8 mouse cellular contexts compared by ENCODE assay signal in genomic region chr3:96246018-96246417, GRCm38 (mm10). TPM values are rescaled to one million over a fixed set of nuclear protein-coding genes. Genes with fewer than 3 reads are reported as not detected.
A peak's percentile ranks its signal among the peaks of the same experiment; 100 is the strongest.
DNase-seq lines count a peak whose midpoint lies in the region; ATAC-seq and TF ChIP-seq lines count a peak whose summit lies in the region.
"Not testable (repeated sequence)": the region's sequence is repeated elsewhere in the genome, so short reads cannot be mapped to it uniquely, and the experiment has no call there.

No protein-coding gene starts in this region.

- TF ChIP-seq CTCF in bone marrow macrophage, adult 2 months (IDR thresholded peaks at IDR 0.05; ENCODE audit: low read depth, low read length); lung, adult 2 months (IDR thresholded peaks at IDR 0.05; ENCODE audit: insufficient read depth, low read length): not testable (repeated sequence)

- not testable (repeated sequence) for ATAC-seq in heart, embryonic 11.5 days (replicated peaks; ENCODE audit: insufficient number of reproducible peaks, low FRiP score, low TSS enrichment); hindbrain, embryonic 16.5 days; stomach, embryonic 15.5 days (ENCODE audit: insufficient read depth, low FRiP score, low read depth)
- ATAC-seq in midbrain, embryonic 14.5 days (ENCODE audit: low FRiP score, low TSS enrichment): peak; percentile 57; the same call in 1 of the 2 replicates

- not testable (repeated sequence) for DNase-seq in limb, embryonic 10.5 days (ENCODE audit: low spot score); lung, adult 2 months; midbrain, embryonic 14.5 days

- H3K4me2 ChIP-seq in heart, embryonic 11.5 days: peak overlapping the region; percentile 41
- peak overlapping the region; percentile 42 for H3K4me2 ChIP-seq in hindbrain, embryonic 16.5 days (ENCODE audit: low read length)
- H3K4me2 ChIP-seq in midbrain, embryonic 14.5 days (ENCODE audit: low read length): peak overlapping the region; percentile 38
- H3K4me2 ChIP-seq in stomach, embryonic 15.5 days: not testable (repeated sequence)

- peaks cover 38% of the 10 kb centered on the region for H3K4me1 ChIP-seq in bone marrow macrophage, adult 2 months (ENCODE audit: control insufficient read depth, insufficient read depth, low read length)
- H3K4me1 ChIP-seq in erythroblast, embryonic 14.5 days (ENCODE audit: control insufficient read depth): peaks cover 67% of the 10 kb centered on the region
- H3K4me1 ChIP-seq in heart, embryonic 11.5 days (ENCODE audit: control insufficient read depth, insufficient read depth, low read length): peaks cover 14% of the 10 kb centered on the region
- peaks cover 11% of the 10 kb centered on the region for H3K4me1 ChIP-seq in hindbrain, embryonic 16.5 days (ENCODE audit: control insufficient read depth, insufficient read depth, low read depth, low read length)
- peaks cover 70% of the 10 kb centered on the region for H3K4me1 ChIP-seq in limb, embryonic 10.5 days
- H3K4me1 ChIP-seq in lung, adult 2 months (ENCODE audit: control insufficient read depth, insufficient read depth, low read length): peaks cover 13% of the 10 kb centered on the region
- 0 out of 2 replicates have a peak, but pooled peaks cover 19% of the 10 kb centered on the region for H3K4me1 ChIP-seq in midbrain, embryonic 14.5 days (ENCODE audit: control insufficient read depth, insufficient read depth, low read length)
- peaks cover 20% of the 10 kb centered on the region; the same call in 1 of the 2 replicates for H3K4me1 ChIP-seq in stomach, embryonic 15.5 days

- WGBS in heart, embryonic 11.5 days (ENCODE audit: insufficient replicate concordance): 0% methylated on average over 10 of the region's 21 CpGs
- 0% methylated on average over 5 of the region's 21 CpGs for WGBS in hindbrain, embryonic 16.5 days
- under 1% methylated on average over 12 of the region's 21 CpGs for WGBS in limb, embryonic 10.5 days
- 0% methylated on average over 12 of the region's 21 CpGs for WGBS in lung, adult 2 months
- WGBS in midbrain, embryonic 14.5 days: under 1% methylated on average over 10 of the region's 21 CpGs
- 0% methylated on average over 12 of the region's 21 CpGs for WGBS in stomach, embryonic 15.5 days

- not testable (repeated sequence) for H3K9ac ChIP-seq in heart, embryonic 11.5 days (ENCODE audit: low read depth, low read length); hindbrain, embryonic 16.5 days (ENCODE audit: low read depth, low read length); midbrain, embryonic 14.5 days (replicated peaks; ENCODE audit: low read length); stomach, embryonic 15.5 days

- not testable (repeated sequence) for H3K9me3 ChIP-seq in erythroblast, embryonic 14.5 days (ENCODE audit: control insufficient read depth, low read length); heart, embryonic 11.5 days (replicated peaks; ENCODE audit: control insufficient read depth, low read length); hindbrain, embryonic 16.5 days (ENCODE audit: control insufficient read depth, low read length); limb, embryonic 10.5 days (replicated peaks); midbrain, embryonic 14.5 days (ENCODE audit: control insufficient read depth, low read length); stomach, embryonic 15.5 days

- not testable (repeated sequence) for TF ChIP-seq POLR2A in bone marrow macrophage, adult 2 months (IDR thresholded peaks at IDR 0.05; ENCODE audit: borderline replicate concordance, low read depth, low read length)
- peak; percentile 28; the same call in 1 of the 2 replicates for TF ChIP-seq POLR2A in lung, adult 2 months (IDR thresholded peaks at IDR 0.05; ENCODE audit: borderline replicate concordance, extremely low read depth, low read depth, low read length)

- H3K27me3 ChIP-seq in erythroblast, embryonic 14.5 days (ENCODE audit: control insufficient read depth); heart, embryonic 11.5 days (ENCODE audit: control insufficient read depth, insufficient read depth, low read length); hindbrain, embryonic 16.5 days (replicated peaks; ENCODE audit: control insufficient read depth, insufficient read depth, low read length); limb, embryonic 10.5 days (ENCODE audit: low read depth, poor library complexity, severe bottlenecking); midbrain, embryonic 14.5 days (ENCODE audit: control insufficient read depth, insufficient read depth, low read length); stomach, embryonic 15.5 days (replicated peaks): not testable (repeated sequence)

- H3K4me3 ChIP-seq in bone marrow macrophage, adult 2 months (ENCODE audit: insufficient read depth, low read length): peak overlapping the region; percentile 58
- H3K4me3 ChIP-seq in erythroblast, embryonic 14.5 days (replicated peaks): peak overlapping the region; percentile 49
- peak overlapping the region; percentile 25; the same call in 1 of the 2 replicates for H3K4me3 ChIP-seq in heart, embryonic 11.5 days (ENCODE audit: low read depth, low read length)
- H3K4me3 ChIP-seq in hindbrain, embryonic 16.5 days (ENCODE audit: low read length): peak overlapping the region; percentile 32
- H3K4me3 ChIP-seq in limb, embryonic 10.5 days: peak overlapping the region; percentile 34; the same call in 1 of the 2 replicates
- peak overlapping the region; percentile 56 for H3K4me3 ChIP-seq in lung, adult 2 months (replicated peaks; ENCODE audit: extremely low read depth, low read depth, low read length)
- peak overlapping the region; percentile 23; the same call in 1 of the 2 replicates for H3K4me3 ChIP-seq in midbrain, embryonic 14.5 days (replicated peaks; ENCODE audit: low read depth, low read length)
- H3K4me3 ChIP-seq in stomach, embryonic 15.5 days (replicated peaks): peak overlapping the region; percentile 35; the same call in 1 of the 2 replicates

- H3K36me3 ChIP-seq in erythroblast, embryonic 14.5 days (ENCODE audit: control insufficient read depth): peaks cover 22% of the 10 kb centered on the region
- H3K36me3 ChIP-seq in heart, embryonic 11.5 days (ENCODE audit: control insufficient read depth, insufficient read depth, low read length); hindbrain, embryonic 16.5 days (ENCODE audit: control insufficient read depth, insufficient read depth, low read length); limb, embryonic 10.5 days; midbrain, embryonic 14.5 days (ENCODE audit: control insufficient read depth, insufficient read depth, low read length); stomach, embryonic 15.5 days: not testable (repeated sequence)

- H3K27ac ChIP-seq in bone marrow macrophage, adult 2 months (ENCODE audit: insufficient read depth, low read depth, low read length): peak overlapping the region; percentile 79
- peak overlapping the region; percentile 62; the same call in 1 of the 2 replicates for H3K27ac ChIP-seq in heart, embryonic 11.5 days (ENCODE audit: low read depth, low read length)
- not testable (repeated sequence) for H3K27ac ChIP-seq in hindbrain, embryonic 16.5 days (ENCODE audit: low read depth, low read length); limb, embryonic 10.5 days
- H3K27ac ChIP-seq in midbrain, embryonic 14.5 days (replicated peaks; ENCODE audit: low read depth, low read length): 0 out of 2 replicates have a peak overlapping the region, but pooled peaks have one; percentile 49
- peak overlapping the region; percentile 73; the same call in 1 of the 2 replicates for H3K27ac ChIP-seq in stomach, embryonic 15.5 days

RNA-seq across cellular contexts. Expression of gene Hist2h3c1, which starts 0.5 kb away (rescaled TPM):
- 4.9 and 7.4 TPM in 2 replicates for polyA plus RNA-seq in bone marrow macrophage, adult 2 months (2012; ENCODE audit: insufficient read depth, insufficient read length, missing spikeins)
- polyA plus RNA-seq in erythroblast, embryonic 14.5 days (2012): not detected in 2 replicates
- polyA plus RNA-seq in heart, embryonic 11.5 days (2014; fragmentation: Nextera tagmentation; extraction: Ambion mirVana): 0.66 and 1.2 TPM in 2 replicates
- 0.21 and 0.47 TPM in 2 replicates for polyA plus RNA-seq in hindbrain, embryonic 16.5 days (2015; fragmentation: Nextera tagmentation; extraction: Ambion mirVana)
- polyA plus RNA-seq in limb, embryonic 10.5 days (2016; fragmentation: Nextera tagmentation; extraction: Ambion mirVana): 0.41 TPM in 1 of 2 replicates, not detected in the other
- polyA plus RNA-seq in lung, adult 2 months (2012; rRNA removed): not detected in 2 replicates
- polyA plus RNA-seq in midbrain, embryonic 14.5 days (2014; fragmentation: Nextera tagmentation; extraction: Ambion mirVana): 1.0 TPM in 1 of 2 replicates, not detected in the other
- 1.9 and 2.5 TPM in 2 replicates for polyA plus RNA-seq in stomach, embryonic 15.5 days (2015; fragmentation: Nextera tagmentation; extraction: Ambion mirVana)

RNA-seq across cellular contexts. Expression of gene Hist2h2aa1, which starts 0.7 kb away (rescaled TPM):
- polyA plus RNA-seq in bone marrow macrophage, adult 2 months (2012; ENCODE audit: insufficient read depth, insufficient read length, missing spikeins): not detected in 2 replicates
- polyA plus RNA-seq in erythroblast, embryonic 14.5 days (2012): 7.4 and 13.0 TPM in 2 replicates
- polyA plus RNA-seq in heart, embryonic 11.5 days (2014; fragmentation: Nextera tagmentation; extraction: Ambion mirVana): 7.9 and 13.4 TPM in 2 replicates
- polyA plus RNA-seq in hindbrain, embryonic 16.5 days (2015; fragmentation: Nextera tagmentation; extraction: Ambion mirVana): 6.1 and 9.9 TPM in 2 replicates
- polyA plus RNA-seq in limb, embryonic 10.5 days (2016; fragmentation: Nextera tagmentation; extraction: Ambion mirVana): 12.7 and 15.9 TPM in 2 replicates
- polyA plus RNA-seq in lung, adult 2 months (2012; rRNA removed): 203 and 266 TPM in 2 replicates
- 24.7 and 32.0 TPM in 2 replicates for polyA plus RNA-seq in midbrain, embryonic 14.5 days (2014; fragmentation: Nextera tagmentation; extraction: Ambion mirVana)
- 23.0 and 26.2 TPM in 2 replicates for polyA plus RNA-seq in stomach, embryonic 15.5 days (2015; fragmentation: Nextera tagmentation; extraction: Ambion mirVana)

RNA-seq across cellular contexts. Expression of gene Hist2h2aa2, which starts 5.9 kb away (rescaled TPM):
- polyA plus RNA-seq in bone marrow macrophage, adult 2 months (2012; ENCODE audit: insufficient read depth, insufficient read length, missing spikeins): 14.5 and 22.9 TPM in 2 replicates
- 34.2 and 64.0 TPM in 2 replicates for polyA plus RNA-seq in erythroblast, embryonic 14.5 days (2012)
- 17.2 and 27.4 TPM in 2 replicates for polyA plus RNA-seq in heart, embryonic 11.5 days (2014; fragmentation: Nextera tagmentation; extraction: Ambion mirVana)
- 31.6 and 34.2 TPM in 2 replicates for polyA plus RNA-seq in hindbrain, embryonic 16.5 days (2015; fragmentation: Nextera tagmentation; extraction: Ambion mirVana)
- polyA plus RNA-seq in limb, embryonic 10.5 days (2016; fragmentation: Nextera tagmentation; extraction: Ambion mirVana): 18.9 and 27.3 TPM in 2 replicates
- polyA plus RNA-seq in lung, adult 2 months (2012; rRNA removed): 38.5 and 132 TPM in 2 replicates
- polyA plus RNA-seq in midbrain, embryonic 14.5 days (2014; fragmentation: Nextera tagmentation; extraction: Ambion mirVana): 55.4 and 76.9 TPM in 2 replicates
- 50.4 and 70.5 TPM in 2 replicates for polyA plus RNA-seq in stomach, embryonic 15.5 days (2015; fragmentation: Nextera tagmentation; extraction: Ambion mirVana)

RNA-seq across cellular contexts. Expression of gene Hist2h3c2, which starts 7.1 kb away (rescaled TPM):
- 2.4 and 13.5 TPM in 2 replicates for polyA plus RNA-seq in bone marrow macrophage, adult 2 months (2012; ENCODE audit: insufficient read depth, insufficient read length, missing spikeins)
- polyA plus RNA-seq in erythroblast, embryonic 14.5 days (2012): 9.1 and 33.9 TPM in 2 replicates
- polyA plus RNA-seq in heart, embryonic 11.5 days (2014; fragmentation: Nextera tagmentation; extraction: Ambion mirVana): 1.8 and 2.6 TPM in 2 replicates
- polyA plus RNA-seq in hindbrain, embryonic 16.5 days (2015; fragmentation: Nextera tagmentation; extraction: Ambion mirVana): 0.70 and 1.1 TPM in 2 replicates
- polyA plus RNA-seq in limb, embryonic 10.5 days (2016; fragmentation: Nextera tagmentation; extraction: Ambion mirVana): 6.5 and 7.3 TPM in 2 replicates
- polyA plus RNA-seq in lung, adult 2 months (2012; rRNA removed): 17.3 and 35.2 TPM in 2 replicates
- polyA plus RNA-seq in midbrain, embryonic 14.5 days (2014; fragmentation: Nextera tagmentation; extraction: Ambion mirVana): 2.2 and 3.4 TPM in 2 replicates
- polyA plus RNA-seq in stomach, embryonic 15.5 days (2015; fragmentation: Nextera tagmentation; extraction: Ambion mirVana): 5.6 and 8.7 TPM in 2 replicates

RNA-seq across cellular contexts. Expression of gene Hist2h4, which starts 17.1 kb away (rescaled TPM):
- polyA plus RNA-seq in bone marrow macrophage, adult 2 months (2012; ENCODE audit: insufficient read depth, insufficient read length, missing spikeins): 1.9 and 3.1 TPM in 2 replicates
- 3.1 and 7.2 TPM in 2 replicates for polyA plus RNA-seq in erythroblast, embryonic 14.5 days (2012)
- polyA plus RNA-seq in heart, embryonic 11.5 days (2014; fragmentation: Nextera tagmentation; extraction: Ambion mirVana): 1.3 and 2.7 TPM in 2 replicates
- 2.8 and 3.1 TPM in 2 replicates for polyA plus RNA-seq in hindbrain, embryonic 16.5 days (2015; fragmentation: Nextera tagmentation; extraction: Ambion mirVana)
- polyA plus RNA-seq in limb, embryonic 10.5 days (2016; fragmentation: Nextera tagmentation; extraction: Ambion mirVana): 7.7 and 9.4 TPM in 2 replicates
- polyA plus RNA-seq in lung, adult 2 months (2012; rRNA removed): 5.1 and 5.6 TPM in 2 replicates
- 5.2 TPM in 2 replicates for polyA plus RNA-seq in midbrain, embryonic 14.5 days (2014; fragmentation: Nextera tagmentation; extraction: Ambion mirVana)
- polyA plus RNA-seq in stomach, embryonic 15.5 days (2015; fragmentation: Nextera tagmentation; extraction: Ambion mirVana): 9.7 and 18.1 TPM in 2 replicates
